Mouse (Mus musculus): Measurements from ENCODE around the gene Atg9a. TPM values are rescaled to one million over a fixed set of nuclear protein-coding genes. Genes with fewer than 3 reads are reported as not detected.

Gene Atg9a
- polyA plus RNA-seq, 2 experiments: 31.5 to 46.1 TPM

DNA sequence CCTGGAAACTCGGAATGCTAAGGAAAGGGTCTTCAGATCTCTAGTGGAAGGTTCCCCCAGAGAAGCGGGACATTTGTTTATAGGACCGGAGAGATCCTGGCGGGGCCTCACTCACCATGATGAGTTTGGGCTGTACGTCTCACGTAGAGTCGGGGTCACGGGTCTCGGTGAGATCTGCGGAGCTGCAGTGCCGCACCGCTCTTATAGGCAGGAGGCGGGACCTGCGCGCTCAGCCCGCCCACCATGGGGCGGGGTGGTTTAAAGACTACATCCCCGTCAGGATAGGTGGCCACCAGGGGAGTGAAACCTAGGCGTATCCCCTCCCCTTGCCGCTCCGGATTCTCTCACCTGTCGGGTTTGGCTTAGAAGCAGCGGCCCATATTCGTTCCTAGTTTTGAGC, 27.1 kb upstream of the Atg9a start:
- Histone ChIP-seq H3K27me3 (ENCODE audit: control insufficient read depth, insufficient read depth, low read length) (peaks cover 32% of the 10 kb centered on the region), H3K9ac (ENCODE audit: low read depth, low read length, severe bottlenecking) (peak overlapping the region; percentile 47; the same call in 1 of the 2 replicates), H3K27ac (replicated peaks; ENCODE audit: low read depth, low read length) (no peak overlapping the region), H3K4me1 (ENCODE audit: control insufficient read depth, insufficient read depth, low read length) (peaks cover 13% of the 10 kb centered on the region), H3K36me3 (ENCODE audit: control insufficient read depth, insufficient read depth, low read length) (peaks cover 19% of the 10 kb centered on the region), H3K4me3 (replicated peaks; ENCODE audit: low read length) (peak overlapping the region; percentile 53), H3K4me2 (replicated peaks; ENCODE audit: low read depth, low read length, severe bottlenecking) (peak overlapping the region; percentile 99), H3K9me3 (ENCODE audit: control insufficient read depth, low read length) (no peaks in the 10 kb centered on the region)
- DNase-seq (ENCODE audit: low spot score) (peak; percentile 72), ATAC-seq (ENCODE audit: low FRiP score, low read depth) (peak; percentile 88)
- TF ChIP-seq POLR2A (IDR thresholded peaks at IDR 0.05; ENCODE audit: borderline replicate concordance, extremely low read depth, insufficient read depth, insufficient read length): peak; percentile 41; the same call in 1 of the 2 replicates
- 0% methylated on average over 24 of the region's 24 CpGs for WGBS

- Histone ChIP-seq H3K9me3 (ENCODE audit: control insufficient read depth, low read length) (no peaks in the 10 kb centered on the region), H3K36me3 (ENCODE audit: control insufficient read depth, insufficient read depth, low read length) (peaks cover 24% of the 10 kb centered on the region), H3K4me1 (ENCODE audit: control insufficient read depth, insufficient read depth, low read length) (peaks cover 13% of the 10 kb centered on the region), H3K4me2 (replicated peaks; ENCODE audit: low read depth, low read length, severe bottlenecking) (peak overlapping the region; percentile 99), H3K9ac (ENCODE audit: low read depth, low read length, severe bottlenecking) (peak overlapping the region; percentile 34), H3K4me3 (replicated peaks; ENCODE audit: low read length) (peak overlapping the region; percentile 53), H3K27me3 (ENCODE audit: control insufficient read depth, insufficient read depth, low read length) (peaks cover 32% of the 10 kb centered on the region), H3K27ac (replicated peaks; ENCODE audit: low read depth, low read length) (no peak overlapping the region)
- WGBS: under 1% methylated on average over 37 of the region's 38 CpGs
- peak; percentile 31 for DNase-seq (ENCODE audit: low spot score)
- no peak for TF ChIP-seq POLR2A (IDR thresholded peaks at IDR 0.05; ENCODE audit: borderline replicate concordance, extremely low read depth, insufficient read depth, insufficient read length)
- ATAC-seq (ENCODE audit: low FRiP score, low read depth): peak; percentile 60
These were observed 26.4 kb upstream of the Atg9a start for GRCm38 (mm10) chr1:75218227-75219001.

DNA sequence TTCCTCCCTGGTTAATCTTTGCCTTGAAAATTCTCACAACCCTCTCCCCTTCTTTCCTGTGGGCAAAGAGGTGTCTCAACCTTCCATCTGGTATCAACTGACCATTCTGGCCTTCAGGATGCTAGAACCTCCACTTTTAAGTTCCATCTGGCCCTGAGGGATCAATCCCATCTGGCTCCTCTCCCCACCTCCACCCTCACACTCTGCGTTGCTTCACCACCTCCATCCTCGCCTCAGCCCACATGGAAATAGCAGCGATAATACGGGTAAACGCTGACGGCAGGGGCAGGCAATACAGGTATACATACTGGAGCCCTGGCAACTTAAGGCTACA, 25.9 kb upstream of the Atg9a start:
- ATAC-seq (ENCODE audit: low FRiP score, low read depth): no peak
- no peak for TF ChIP-seq POLR2A (IDR thresholded peaks at IDR 0.05; ENCODE audit: borderline replicate concordance, extremely low read depth, insufficient read depth, insufficient read length)
- Histone ChIP-seq H3K9ac (ENCODE audit: low read depth, low read length, severe bottlenecking) (peak overlapping the region; percentile 34; the same call in 1 of the 2 replicates), H3K27me3 (ENCODE audit: control insufficient read depth, insufficient read depth, low read length) (peaks cover 32% of the 10 kb centered on the region), H3K9me3 (ENCODE audit: control insufficient read depth, low read length) (no peaks in the 10 kb centered on the region), H3K4me3 (replicated peaks; ENCODE audit: low read length) (peak overlapping the region; percentile 53), H3K4me2 (replicated peaks; ENCODE audit: low read depth, low read length, severe bottlenecking) (peak overlapping the region; percentile 99), H3K27ac (replicated peaks; ENCODE audit: low read depth, low read length) (no peak overlapping the region), H3K4me1 (ENCODE audit: control insufficient read depth, insufficient read depth, low read length) (peaks cover 13% of the 10 kb centered on the region), H3K36me3 (ENCODE audit: control insufficient read depth, insufficient read depth, low read length) (peaks cover 30% of the 10 kb centered on the region)
- WGBS: 2% methylated on average over 6 of the region's 6 CpGs
- DNase-seq (ENCODE audit: low spot score): no peak

DNA sequence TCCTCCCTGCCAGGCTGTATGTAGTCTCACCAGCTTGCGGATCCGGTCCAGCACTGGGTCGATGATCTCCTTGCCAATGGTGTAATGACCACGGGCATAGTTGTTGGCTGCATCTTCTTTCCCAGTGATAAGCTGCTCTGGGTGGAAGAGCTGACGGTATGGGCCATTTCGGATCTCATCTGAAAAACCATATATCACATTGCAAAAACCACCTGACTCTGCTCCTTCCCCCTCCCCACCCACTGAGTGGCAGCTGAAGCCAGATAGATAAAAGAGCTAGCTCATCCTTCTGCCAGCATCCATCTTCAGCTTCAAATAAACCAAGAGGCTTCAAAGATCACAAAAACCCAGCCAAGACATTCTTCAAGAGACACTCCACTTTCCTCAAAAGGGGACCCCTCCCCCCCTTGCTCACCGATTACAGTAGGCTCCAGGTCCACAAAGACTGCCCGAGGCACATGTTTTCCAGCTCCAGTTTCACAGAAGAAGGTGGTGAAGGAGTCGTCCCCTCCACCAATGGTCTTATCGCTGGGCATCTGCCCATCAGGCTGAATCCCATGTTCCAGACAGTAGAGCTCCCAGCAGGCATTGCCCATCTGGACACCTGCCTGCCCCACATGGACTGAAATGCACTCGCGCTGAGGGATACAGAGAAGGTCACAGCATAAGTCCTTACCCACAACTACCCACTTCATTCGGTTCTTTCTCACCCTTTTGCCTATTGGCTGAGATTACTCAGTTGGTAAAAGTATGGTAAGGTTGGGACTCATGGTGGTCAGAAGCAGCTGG, 25.0 kb upstream of the Atg9a start:
- no peak for TF ChIP-seq POLR2A (IDR thresholded peaks at IDR 0.05; ENCODE audit: borderline replicate concordance, extremely low read depth, insufficient read depth, insufficient read length)
- Histone ChIP-seq H3K36me3 (ENCODE audit: control insufficient read depth, insufficient read depth, low read length) (peaks cover 37% of the 10 kb centered on the region), H3K27me3 (ENCODE audit: control insufficient read depth, insufficient read depth, low read length) (peaks cover 32% of the 10 kb centered on the region), H3K9ac (ENCODE audit: low read depth, low read length, severe bottlenecking) (no peak overlapping the region), H3K4me3 (replicated peaks; ENCODE audit: low read length) (no peak overlapping the region), H3K4me2 (replicated peaks; ENCODE audit: low read depth, low read length, severe bottlenecking) (no peak overlapping the region), H3K9me3 (ENCODE audit: control insufficient read depth, low read length) (no peaks in the 10 kb centered on the region), H3K27ac (replicated peaks; ENCODE audit: low read depth, low read length) (no peak overlapping the region), H3K4me1 (ENCODE audit: control insufficient read depth, insufficient read depth, low read length) (peaks cover 13% of the 10 kb centered on the region)
- 73% methylated on average over 13 of the region's 13 CpGs for WGBS
- ATAC-seq (ENCODE audit: low FRiP score, low read depth) (no peak), DNase-seq (ENCODE audit: low spot score) (no peak)

- Histone ChIP-seq H3K9ac (ENCODE audit: low read depth, low read length, severe bottlenecking) (no peak overlapping the region), H3K27ac (replicated peaks; ENCODE audit: low read depth, low read length) (no peak overlapping the region), H3K27me3 (ENCODE audit: control insufficient read depth, insufficient read depth, low read length) (peaks cover 32% of the 10 kb centered on the region), H3K9me3 (ENCODE audit: control insufficient read depth, low read length) (no peaks in the 10 kb centered on the region), H3K4me3 (replicated peaks; ENCODE audit: low read length) (no peak overlapping the region), H3K4me1 (ENCODE audit: control insufficient read depth, insufficient read depth, low read length) (peaks cover 23% of the 10 kb centered on the region), H3K4me2 (replicated peaks; ENCODE audit: low read depth, low read length, severe bottlenecking) (no peak overlapping the region), H3K36me3 (ENCODE audit: control insufficient read depth, insufficient read depth, low read length) (peaks cover 37% of the 10 kb centered on the region)
- 91% methylated on average over 9 of the region's 9 CpGs for WGBS
- ATAC-seq (ENCODE audit: low FRiP score, low read depth): no peak
- DNase-seq (ENCODE audit: low spot score): no peak
- no peak for TF ChIP-seq POLR2A (IDR thresholded peaks at IDR 0.05; ENCODE audit: borderline replicate concordance, extremely low read depth, insufficient read depth, insufficient read length)
These were observed 23.8 kb upstream of the Atg9a start for GRCm38 (mm10) chr1:75215785-75216184.
